In genomic region chr12:100639680-100640079, GRCm38 (mm10) we compare ENCODE assay signal across 9 mouse cellular contexts.
DNase-seq lines count a peak whose midpoint lies in the region; ATAC-seq and TF ChIP-seq lines count a peak whose summit lies in the region.
"Had no signal": no experiment of that assay in that cellular context is flagged by ENCODE, and none has a peak within 500 bp of the region (broad histone marks: within the 10 kb centered on the region; RNA-seq: fewer than 3 reads in every experiment).

No protein-coding gene starts in this region.

- intact Hi-C loops in gastrocnemius, adult 2 months (cut with DNase I): no loop called here
- intact Hi-C loops in heart, postnatal 10 days (cut with DNase I): loop anchor here (1.0 kb wide), 1 partner anchor 200 kb away; no protein-coding TSS in a partner anchor
- intact Hi-C loops in left cerebral cortex, postnatal 25 days (cut with DNase I): loop anchor here (1.0 to 5.0 kb wide), 3 partner anchors 83 to 202 kb away; no protein-coding TSS in a partner anchor

- peak; percentile 42 for DNase-seq in gastrocnemius, adult 2 months
- DNase-seq in gastrocnemius, postnatal 4 days (ENCODE audit: low spot score in 2 of 2): no peak
- DNase-seq in CD8-positive naive resting alpha-beta T cell, adult 2 months (ENCODE audit: low read depth in 2 of 2, low spot score in 2 of 2): peak; percentile 14 to 38
- DNase-seq in embryo, embryonic 10 days (ENCODE audit: low spot score): peak; percentile 57
- peak; percentile 51 to 63 for DNase-seq in heart, postnatal 10 days
- DNase-seq in left cerebral cortex, postnatal 25 days (ENCODE audit: low spot score in 2 of 2): peak; percentile 58 to 79
- DNase-seq in yolk sac, embryonic 10.5 days (ENCODE audit: low spot score): peak; percentile 19

- no peak overlapping the region for H3K27ac ChIP-seq in gastrocnemius, adult 2 months
- H3K27ac ChIP-seq: neural tube, embryonic 12.5 days had no signal

- peak; percentile 51 for TF ChIP-seq CTCF in gastrocnemius, adult 2 months (IDR thresholded peaks at IDR 0.05)

- no peak overlapping the region for H3K4me3 ChIP-seq in gastrocnemius, adult 2 months
- H3K4me3 ChIP-seq: neural tube, embryonic 12.5 days had no signal

- ATAC-seq in neutrophil, adult 5-6 weeks (ENCODE audit: extremely low read depth, insufficient number of reproducible peaks, low FRiP score, poor library complexity, severe bottlenecking): peak; percentile 87

Comparison
In these comparisons a context has a peak if more than half of its experiments do, and no peak if none do; other contexts are left out.
1. DNase-seq: peak in gastrocnemius, adult 2 months (single experiment), CD8-positive naive resting alpha-beta T cell, adult 2 months (2 of 2), embryo, embryonic 10 days (single experiment), heart, postnatal 10 days (2 of 2), left cerebral cortex, postnatal 25 days (2 of 2) and yolk sac, embryonic 10.5 days (single experiment); none in gastrocnemius, postnatal 4 days (0 of 2).